In the genomic region with DNA sequence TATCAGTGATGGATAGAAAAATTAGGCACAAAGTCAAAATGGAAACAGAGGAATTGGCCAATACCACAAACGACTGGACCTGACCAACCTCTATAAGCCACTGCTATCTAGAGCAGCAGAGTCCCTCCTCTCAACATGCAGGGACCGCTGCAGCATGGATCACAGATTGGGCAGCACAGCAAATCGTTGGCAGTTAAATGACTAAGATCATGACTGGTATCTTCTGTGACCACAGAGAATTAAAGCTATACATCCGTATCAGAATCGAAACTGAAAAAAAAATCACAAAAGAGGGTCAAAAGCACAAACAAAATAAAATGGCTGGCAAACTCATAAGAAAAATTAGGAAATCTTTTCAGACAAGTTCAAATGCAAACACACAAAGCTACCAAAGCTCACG, we compare ENCODE assay signal across 31 mouse cellular contexts. TPM values are rescaled to one million over a fixed set of nuclear protein-coding genes. Genes with fewer than 3 reads are reported as not detected.
A peak's percentile ranks its signal among the peaks of the same experiment; 100 is the strongest.
DNase-seq lines count a peak whose midpoint lies in the region; ATAC-seq and TF ChIP-seq lines count a peak whose summit lies in the region.
"Had no signal": no experiment of that assay in that cellular context is flagged by ENCODE, and none has a peak within 500 bp of the region (broad histone marks: within the 10 kb centered on the region; RNA-seq: fewer than 3 reads in every experiment).

No protein-coding gene starts in this region.

- peaks cover 31 to 67% of the 10 kb centered on the region in 2 experiments for H3K36me3 ChIP-seq in CH12.LX (replicated peaks in 1 of 2; ENCODE audit: control insufficient read depth in 1 of 2, insufficient read depth in 1 of 2, low read length in 1 of 2)
- H3K36me3 ChIP-seq: embryonic facial prominence, embryonic 12.5 days; forebrain, embryonic 10.5 days; forebrain, embryonic 15.5 days; heart, embryonic 13.5 days; kidney, embryonic 15.5 days; limb, embryonic 10.5 days; limb, embryonic 15.5 days; liver, embryonic 13.5 days; midbrain, embryonic 12.5 days; neural tube, embryonic 13.5 days had no signal

- H3K79me2 ChIP-seq in CH12.LX (replicated peaks; ENCODE audit: control insufficient read depth, extremely low read depth, insufficient read depth, poor library complexity, severe bottlenecking): peaks cover 94% of the 10 kb centered on the region

- H3K4me2 ChIP-seq in CH12.LX (ENCODE audit: insufficient read depth, low read depth, poor library complexity, severe bottlenecking): peak overlapping the region; percentile 93
- H3K4me2 ChIP-seq: embryonic facial prominence, embryonic 12.5 days; forebrain, embryonic 15.5 days; heart, embryonic 13.5 days; hindbrain, embryonic 14.5 days; kidney, embryonic 15.5 days; limb, embryonic 15.5 days; liver, embryonic 13.5 days; midbrain, embryonic 12.5 days; neural tube, embryonic 13.5 days had no signal

- H3K4me3 ChIP-seq in CH12.LX (replicated peaks in 1 of 3; ENCODE audit: low read depth in 2 of 3, low read length in 2 of 3, poor library complexity in 1 of 3): peak overlapping the region in 1 of 3 experiments; percentile 17
- H3K4me3 ChIP-seq: embryonic facial prominence, embryonic 12.5 days; forebrain, embryonic 10.5 days; forebrain, embryonic 15.5 days; heart, embryonic 13.5 days; kidney, embryonic 15.5 days; limb, embryonic 10.5 days; limb, embryonic 15.5 days; liver, embryonic 13.5 days; midbrain, embryonic 12.5 days; myocyte; neural tube, embryonic 13.5 days had no signal

- 0 out of 2 replicates have a peak, but pooled peaks have one; percentile 36 for TF ChIP-seq EP300 in CH12.LX (IDR thresholded peaks at IDR 0.05; ENCODE audit: low read length)

- no peak for TF ChIP-seq RAD21 in CH12.LX (IDR thresholded peaks at IDR 0.05; ENCODE audit: low read depth, low read length)

- in situ Hi-C loops in CH12.LX (cut with MboI; ENCODE audit: low pct_ligation_motif_present, low pct_unique_long_range_greater_than_20kb, low sequenced_read_pairs): no loop called here

- peak overlapping the region; percentile 75 for H3K27ac ChIP-seq in CH12.LX (ENCODE audit: insufficient read depth, low read depth)
- H3K27ac ChIP-seq: embryonic facial prominence, embryonic 12.5 days; forebrain, embryonic 10.5 days; forebrain, embryonic 15.5 days; heart, embryonic 13.5 days; hindbrain, embryonic 14.5 days; kidney, embryonic 15.5 days; limb, embryonic 10.5 days; limb, embryonic 15.5 days; liver, embryonic 13.5 days; macrophage; midbrain, embryonic 12.5 days; neural tube, embryonic 13.5 days had no signal

- H3K9ac ChIP-seq in CH12.LX (ENCODE audit: insufficient read depth, low read depth): peak overlapping the region; percentile 56
- H3K9ac ChIP-seq: embryonic facial prominence, embryonic 12.5 days; forebrain, embryonic 15.5 days; heart, embryonic 13.5 days; hindbrain, embryonic 14.5 days; kidney, embryonic 15.5 days; limb, embryonic 15.5 days; liver, embryonic 13.5 days; midbrain, embryonic 12.5 days; neural tube, embryonic 13.5 days had no signal

- no peak for TF ChIP-seq POLR2A in CH12.LX (IDR thresholded peaks at IDR 0.05; ENCODE audit: low read depth, low read length)

- peaks cover 19% of the 10 kb centered on the region for H3K9me3 ChIP-seq in CH12.LX (replicated peaks; ENCODE audit: low read length)
- H3K9me3 ChIP-seq: embryonic facial prominence, embryonic 12.5 days; forebrain, embryonic 10.5 days; forebrain, embryonic 15.5 days; kidney, embryonic 15.5 days; limb, embryonic 10.5 days; limb, embryonic 15.5 days; liver, embryonic 13.5 days; midbrain, embryonic 12.5 days had no signal

- dilution Hi-C loops in CH12.LX (cut with MboI; ENCODE audit: extremely low pct_ligation_motif_present, extremely low pct_unique_long_range_greater_than_20kb, low sequenced_read_pairs): no loop called here

- ATAC-seq in inflammation-experienced regulatory T-cells, adult 6 months: peak; percentile 81
- ATAC-seq: forebrain, embryonic 15.5 days had no signal

- TF ChIP-seq CTCF in CH12.LX (conservative IDR thresholded peaks at IDR 0.05 in 1 of 2, IDR thresholded peaks at IDR 0.05 in 1 of 2; ENCODE audit: low read depth in 2 of 2, low read length in 2 of 2): no peak

- no peaks in the 10 kb centered on the region for H3K27me3 ChIP-seq in CH12.LX (replicated peaks)
- H3K27me3 ChIP-seq: embryonic facial prominence, embryonic 12.5 days; forebrain, embryonic 15.5 days; heart, embryonic 13.5 days; kidney, embryonic 15.5 days; limb, embryonic 15.5 days; liver, embryonic 13.5 days; midbrain, embryonic 12.5 days; neural tube, embryonic 13.5 days had no signal

- peaks cover 14 to 86% of the 10 kb centered on the region in 2 experiments for H3K4me1 ChIP-seq in CH12.LX (ENCODE audit: control insufficient read depth in 1 of 2, insufficient read depth in 2 of 2)
- H3K4me1 ChIP-seq: embryonic facial prominence, embryonic 12.5 days; forebrain, embryonic 10.5 days; forebrain, embryonic 15.5 days; heart, embryonic 13.5 days; kidney, embryonic 15.5 days; limb, embryonic 10.5 days; limb, embryonic 15.5 days; liver, embryonic 13.5 days; midbrain, embryonic 12.5 days; neural tube, embryonic 13.5 days had no signal

- DNase-seq in CD4-positive helper T cell, adult 2 months (ENCODE audit: low read depth, low spot score): peak; percentile 73
- peak; percentile 67 for DNase-seq in CH12.LX (ENCODE audit: extremely low read depth)
- DNase-seq in cerebellum, adult 11-12 months: no peak
- DNase-seq in layer of hippocampus, postnatal 14 days (ENCODE audit: low spot score in 2 of 2): no peak
- no peak for DNase-seq in urinary bladder, postnatal 10 days (ENCODE audit: low spot score)
- DNase-seq: adrenal gland, adult 8-10 months; cerebellum, adult 9-10 months; cerebellum, postnatal 36 days; embryo, embryonic 11 days; gastrocnemius, postnatal 25 days; heart, postnatal 10 days; kidney, adult 18-20 months; kidney, postnatal 36 days; layer of hippocampus, postnatal 36 days; liver, embryonic 13.5 days; lung, adult 18-20 months; lung, postnatal 10 days; thymus, postnatal 14 days had no signal

TF ChIP-seq in CH12.LX, 34 proteins besides CTCF, POLR2A, EP300 and RAD21:
- TF ChIP-seq UBTF (IDR thresholded peaks at IDR 0.05; ENCODE audit: low read depth, low read length) (no peak), KAT2A (IDR thresholded peaks at IDR 0.05; ENCODE audit: insufficient replicate concordance, low read length) (no peak), HCFC1 (IDR thresholded peaks at IDR 0.05; ENCODE audit: low read depth, low read length) (no peak), MEF2A (IDR thresholded peaks at IDR 0.05; ENCODE audit: borderline replicate concordance, low read depth, low read length) (no peak), USF2 (conservative IDR thresholded peaks at IDR 0.05; ENCODE audit: low read depth, low read length) (no peak), MAZ (IDR thresholded peaks at IDR 0.05; ENCODE audit: low read depth, low read length) (no peak), TBP (conservative IDR thresholded peaks at IDR 0.05; ENCODE audit: low read depth, low read length) (no peak), JUND (conservative IDR thresholded peaks at IDR 0.05; ENCODE audit: low read depth, low read length) (peak; percentile 33; the same call in 1 of the 2 replicates), GABPA (IDR thresholded peaks at IDR 0.05; ENCODE audit: insufficient replicate concordance, low read depth, low read length) (no peak), PAX5 (IDR thresholded peaks at IDR 0.05; ENCODE audit: low read length) (no peak), JUN (IDR thresholded peaks at IDR 0.05; ENCODE audit: insufficient read depth, low read depth, low read length) (no peak), NELFE (IDR thresholded peaks at IDR 0.05; ENCODE audit: low read depth, low read length) (no peak), TCF12 (IDR thresholded peaks at IDR 0.05; ENCODE audit: low read depth, low read length) (peak; percentile 28; the same call in 1 of the 2 replicates), CHD2 (IDR thresholded peaks at IDR 0.05; ENCODE audit: low read length) (no peak), ZMIZ1 (IDR thresholded peaks at IDR 0.05; ENCODE audit: low read depth, low read length) (no peak), E2F4 (IDR thresholded peaks at IDR 0.05; ENCODE audit: insufficient replicate concordance, low read depth, low read length) (no peak), RCOR1 (conservative IDR thresholded peaks at IDR 0.05; ENCODE audit: low read depth, low read length) (no peak), SIN3A (IDR thresholded peaks at IDR 0.05; ENCODE audit: low read length) (0 out of 2 replicates have a peak, but pooled peaks have one; percentile 9), ZC3H11A (IDR thresholded peaks at IDR 0.05; ENCODE audit: low read depth, low read length) (no peak), POLR2AphosphoS2 (IDR thresholded peaks at IDR 0.05; ENCODE audit: low read depth, low read length) (no peak), NRF1 (IDR thresholded peaks at IDR 0.05; ENCODE audit: low read depth, low read length) (no peak), IRF4 (IDR thresholded peaks at IDR 0.05; ENCODE audit: low read depth, low read length) (peak; percentile 78), MYC (IDR thresholded peaks at IDR 0.05; ENCODE audit: low read depth, low read length) (no peak), ETS1 (conservative IDR thresholded peaks at IDR 0.05; ENCODE audit: low read depth, low read length) (peak; percentile 4; the same call in 1 of the 2 replicates), ZKSCAN1 (IDR thresholded peaks at IDR 0.05; ENCODE audit: borderline replicate concordance, low read depth, low read length) (no peak), MXI1 (IDR thresholded peaks at IDR 0.05; ENCODE audit: low read depth, low read length) (no peak), USF1 (IDR thresholded peaks at IDR 0.05; ENCODE audit: low read depth, low read length) (no peak), MAFK (IDR thresholded peaks at IDR 0.05; ENCODE audit: insufficient replicate concordance, low read length) (no peak), MAX (IDR thresholded peaks at IDR 0.05; ENCODE audit: low read length) (no peak), ZNF384 (IDR thresholded peaks at IDR 0.05; ENCODE audit: low read depth, low read length) (peak; percentile 63; the same call in 1 of the 2 replicates), SMC3 (IDR thresholded peaks at IDR 0.05; ENCODE audit: low read depth, low read length) (no peak), CHD1 (IDR thresholded peaks at IDR 0.05; ENCODE audit: low read depth, low read length) (no peak), BHLHE40 (IDR thresholded peaks at IDR 0.05; ENCODE audit: low read depth, low read length) (peak; percentile 1; the same call in 1 of the 2 replicates), ELF1 (IDR thresholded peaks at IDR 0.05; ENCODE audit: low read depth, low read length) (no peak)

RNA-seq across cellular contexts. Expression of a gene that starts 21.6 kb away (rescaled TPM):
- total RNA-seq in CH12.LX (2012; rRNA removed): 109 and 133 TPM in 2 replicates
- total RNA-seq in CH12.LX (2014; rRNA removed): 79.6 and 83.8 TPM in 2 replicates
- 137 and 151 TPM in 2 replicates for polyA plus RNA-seq in CH12.LX (2012; ENCODE audit: insufficient read length, low read depth)
- polyA plus RNA-seq in inflammation-experienced regulatory T-cells, adult 6 months (2017; shearing (Covaris generic)): 100 to 1,000 TPM; 257 to 323 (median 288) TPM
- 1 to 10 TPM; 3.5 to 4.1 TPM for total RNA-seq in layer of hippocampus, postnatal 14 days (2021)
- polyA plus RNA-seq: myocyte had no signal

Comparison
In these comparisons a context has a peak if more than half of its experiments do, and no peak if none do; other contexts are left out.
1. DNase-seq: peak in CD4-positive helper T cell, adult 2 months (single experiment) and CH12.LX (single experiment); none in cerebellum, adult 11-12 months (single experiment), layer of hippocampus, postnatal 14 days (0 of 2) and urinary bladder, postnatal 10 days (single experiment).
2. RNA of a gene that starts 21.6 kb away (total RNA-seq): 79.6 to 133 TPM in CH12.LX; 3.5 to 4.1 TPM in layer of hippocampus, postnatal 14 days; every median in the first group is over 10 times any median in the second.